Mouse (Mus musculus) thymus, adult 2 months (tissue): ENCODE measurements around the gene Trim27.

Source experiments
- CTCF ChIP-seq: fragments of 200-500 bp; IDR thresholded peaks from 2 replicates; pipeline ENCODE4 v1.5.1; 2012; ENCODE audit warnings: mild to moderate bottlenecking, control low read depth, low read length, moderate library complexity, borderline replicate concordance; ENCODE audit not compliant: control insufficient read depth, poor library complexity, insufficient read depth; ENCODE audit errors: extremely low read depth
- POLR2A ChIP-seq: fragments of 200-500 bp; IDR thresholded peaks from 2 replicates; pipeline ENCODE4 v1.6.1; 2012; ENCODE audit warnings: mild to moderate bottlenecking, low read length, control low read depth, moderate library complexity; ENCODE audit not compliant: control insufficient read depth, poor library complexity, insufficient read depth; ENCODE audit errors: extremely low read depth

- TF ChIP-seq CTCF (no peak), POLR2A (no peak)
These were observed 57.5 kb downstream of the Trim27 start for GRCm38 (mm10) chr13:21236714-21237113.
